Mouse (Mus musculus): ENCODE results near the gene Aagab.

DNA sequence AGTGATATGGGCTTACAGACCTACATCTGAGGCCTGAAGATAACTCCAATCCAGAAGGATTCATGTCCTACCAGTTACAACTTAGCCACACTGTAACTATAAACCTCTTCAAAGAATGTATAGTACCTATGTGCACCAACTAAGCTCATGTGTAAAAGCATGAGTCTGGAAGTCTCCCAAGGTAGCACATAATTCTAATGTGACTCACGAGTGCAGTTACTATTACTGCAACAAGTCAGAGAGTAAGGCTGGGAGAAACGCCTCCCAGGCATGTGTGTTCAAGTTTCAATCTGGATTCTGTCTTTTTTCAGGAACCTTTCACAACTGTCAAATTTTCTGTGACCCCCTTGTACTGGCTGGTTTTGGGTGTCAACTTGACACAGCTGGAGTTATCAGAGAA, 22.4 kb upstream of the Aagab start:
- no peak for TF ChIP-seq CTCF (IDR thresholded peaks at IDR 0.05; ENCODE audit: extremely low read depth, insufficient read length, insufficient replicate concordance, low read depth, low read length)
- TF ChIP-seq POLR2A (IDR thresholded peaks at IDR 0.05; ENCODE audit: low read depth, low read length): no peak

Measured in small intestine, adult 2 months (tissue).